ENCODE assay signal across 17 mouse cellular contexts in genomic region chr1:88763725-88764364, GRCm38 (mm10).
A peak's percentile ranks its signal among the peaks of the same experiment; 100 is the strongest.
DNase-seq lines count a peak whose midpoint lies in the region; ATAC-seq lines count a peak whose summit lies in the region.
"Had no signal": no experiment of that assay in that cellular context is flagged by ENCODE, and none has a peak within 500 bp of the region (broad histone marks: within the 10 kb centered on the region; RNA-seq: fewer than 3 reads in every experiment).

No protein-coding gene starts in this region.

- no peak overlapping the region for H3K9ac ChIP-seq in kidney, embryonic 16.5 days (replicated peaks; ENCODE audit: low read length)
- no peak overlapping the region for H3K9ac ChIP-seq in stomach, embryonic 14.5 days (replicated peaks; ENCODE audit: low read depth, low read length)
- H3K9ac ChIP-seq: hindbrain, embryonic 14.5 days; liver, postnatal 0 days; neural tube, embryonic 13.5 days had no signal

- no peak overlapping the region for H3K27ac ChIP-seq in kidney, embryonic 16.5 days (ENCODE audit: low read length)
- H3K27ac ChIP-seq in stomach, embryonic 14.5 days (ENCODE audit: low read length) = no peak overlapping the region
- H3K27ac ChIP-seq: hindbrain, embryonic 14.5 days; neural tube, embryonic 13.5 days had no signal

- H3K4me3 ChIP-seq in kidney, embryonic 16.5 days (ENCODE audit: low read length) = no peak overlapping the region
- no peak overlapping the region for H3K4me3 ChIP-seq in stomach, embryonic 14.5 days (ENCODE audit: low read depth, low read length)
- H3K4me3 ChIP-seq: erythroblast, embryonic 14.5 days; neural tube, embryonic 13.5 days had no signal

- peaks cover 6% of the 10 kb centered on the region; the same call in 1 of the 2 replicates for H3K4me1 ChIP-seq in kidney, embryonic 16.5 days (ENCODE audit: insufficient read depth, low read length)
- H3K4me1 ChIP-seq in stomach, embryonic 14.5 days (ENCODE audit: control insufficient read depth, insufficient read depth, low read length) = no peaks in the 10 kb centered on the region
- H3K4me1 ChIP-seq: neural tube, embryonic 13.5 days had no signal

- 60% methylated on average over 6 of the region's 6 CpGs for WGBS in kidney, embryonic 16.5 days
- 54% methylated on average over 6 of the region's 6 CpGs for WGBS in stomach, embryonic 14.5 days

- DNase-seq in kidney, postnatal 25 days = peak; percentile 18 to 47
- peak; percentile 49 for DNase-seq in ES-CJ7 (ENCODE audit: low read depth, low spot score)
- peak; percentile 10 for DNase-seq in fat pad, adult 2 months (ENCODE audit: extremely low read depth, low read depth, low spot score)
- no peak for DNase-seq in spleen, postnatal 36 days (ENCODE audit: low spot score in 2 of 2)
- DNase-seq in embryo, embryonic 11 days = no peak
- DNase-seq: adrenal gland, adult 2 months; cerebellum, adult 2 months; heart, adult 11 months; layer of hippocampus, postnatal 36 days; left cerebral cortex, postnatal 4 days; liver, postnatal 0 days had no signal

- H3K27me3 ChIP-seq in kidney, embryonic 16.5 days (ENCODE audit: insufficient read depth, low read length) = no peaks in the 10 kb centered on the region
- H3K27me3 ChIP-seq in stomach, embryonic 14.5 days (ENCODE audit: control insufficient read depth, insufficient read depth, low read length) = no peaks in the 10 kb centered on the region
- H3K27me3 ChIP-seq: neural tube, embryonic 13.5 days had no signal

- H3K9me3 ChIP-seq in kidney, embryonic 16.5 days (ENCODE audit: low read length) = no peaks in the 10 kb centered on the region
- H3K9me3 ChIP-seq in stomach, embryonic 14.5 days (ENCODE audit: control insufficient read depth, low read depth, low read length) = no peaks in the 10 kb centered on the region
- H3K9me3 ChIP-seq: neural tube, embryonic 13.5 days had no signal

- no peak overlapping the region for H3K4me2 ChIP-seq in kidney, embryonic 16.5 days (replicated peaks; ENCODE audit: low read depth, low read length)
- no peak overlapping the region for H3K4me2 ChIP-seq in stomach, embryonic 14.5 days (replicated peaks; ENCODE audit: low read depth, low read length)
- H3K4me2 ChIP-seq: hindbrain, embryonic 14.5 days; neural tube, embryonic 13.5 days had no signal

- H3K36me3 ChIP-seq in kidney, embryonic 16.5 days (ENCODE audit: insufficient read depth, low read length) = no peaks in the 10 kb centered on the region
- H3K36me3 ChIP-seq in stomach, embryonic 14.5 days (ENCODE audit: control insufficient read depth, insufficient read depth, low read length) = no peaks in the 10 kb centered on the region
- H3K36me3 ChIP-seq: neural tube, embryonic 13.5 days had no signal

- ATAC-seq in kidney, embryonic 16.5 days (ENCODE audit: low FRiP score, low TSS enrichment) = no peak; the same call in 1 of the 2 replicates
- ATAC-seq in stomach, embryonic 14.5 days (ENCODE audit: insufficient number of reproducible peaks, insufficient read depth, low FRiP score, low read depth) = peak; percentile 42; the same call in 1 of the 2 replicates
- ATAC-seq: CD4-positive, CD25-positive, alpha-beta regulatory T cell, adult 4 months; liver, postnatal 0 days had no signal

Comparison
In these comparisons a context has a peak if more than half of its experiments do, and no peak if none do; other contexts are left out.
1. DNase-seq: peak in kidney, postnatal 25 days (2 of 2), ES-CJ7 (single experiment) and fat pad, adult 2 months (single experiment); none in spleen, postnatal 36 days (0 of 2) and embryo, embryonic 11 days (single experiment).